Mouse (Mus musculus) heart, embryonic 13.5 days (tissue): ENCODE data around the gene Hist1h2ab. TPM values are rescaled to one million over a fixed set of nuclear protein-coding genes. Genes with fewer than 3 reads are reported as not detected.
"Not testable (repeated sequence)": the region's sequence is repeated elsewhere in the genome, so short reads cannot be mapped to it uniquely, and the experiment has no call there.

Experiments used
- ATAC-seq: fragments of 200-750 bp; cut with Nextera tagmentation; 2 replicates; pipeline ENCODE4 v1.8.0; 2017; ENCODE audit warnings: moderate TSS enrichment; ENCODE audit not compliant: insufficient number of reproducible peaks, low FRiP score, low TSS enrichment; ENCODE audit errors: extremely low read depth
- H3K27ac ChIP-seq: fragments of 300-500 bp; sonication (generic); replicated peaks from 2 replicates; pipeline ENCODE4 v1.5.1; 2015; ENCODE audit warnings: moderate library complexity, mild to moderate bottlenecking, inconsistent platforms
- H3K27me3 ChIP-seq: fragments of 300-500 bp; sonication (generic); replicated peaks from 2 replicates; pipeline ENCODE4 v1.6.1; 2015; ENCODE audit warnings: mild to moderate bottlenecking, inconsistent platforms
- H3K36me3 ChIP-seq: fragments of 300-500 bp; sonication (generic); 2 replicates; pipeline ENCODE4 v1.6.1; 2015; ENCODE audit warnings: mild to moderate bottlenecking, inconsistent platforms
- H3K4me1 ChIP-seq: fragments of 300-500 bp; sonication (generic); 2 replicates; pipeline ENCODE4 v1.6.1; 2015; ENCODE audit warnings: inconsistent platforms
- H3K4me2 ChIP-seq: fragments of 300-500 bp; sonication (generic); 2 replicates; pipeline ENCODE4 v1.6.1; 2015; ENCODE audit warnings: inconsistent platforms, mild to moderate bottlenecking, moderate library complexity
- H3K4me3 ChIP-seq: fragments of 300-500 bp; sonication (generic); 2 replicates; pipeline ENCODE4 v1.5.1; 2015; ENCODE audit warnings: moderate library complexity, mild to moderate bottlenecking, inconsistent platforms
- H3K9ac ChIP-seq: fragments of 300-500 bp; sonication (generic); 2 replicates; pipeline ENCODE4 v1.6.1; 2015; ENCODE audit warnings: inconsistent platforms, mild to moderate bottlenecking, moderate library complexity
- H3K9me3 ChIP-seq: fragments of 300-500 bp; sonication (generic); 2 replicates; pipeline ENCODE4 v1.6.1; 2016; ENCODE audit warnings: inconsistent platforms
- WGBS: fragments of 180-500 bp; shearing (Covaris S2); methylation state at CpG from one replicate; pipeline ENCODE4 v1.1.7; 2015; ENCODE audit warnings: mixed read lengths; 5-methylcytosine and 5-hydroxymethylcytosine counted together
- polyA plus RNA-seq: library from polyadenylated mRNA; unstranded; fragments of >200 nt; fragmentation: Nextera tagmentation; extraction: Ambion mirVana; gene quantifications from 2 replicates; pipeline ENCODE4 v1.2.1, GENCODE M21; 2015

The Hist1h2ab gene
- polyA plus RNA-seq, 1 experiment from 2014 or later = 20.1 TPM

DNA sequence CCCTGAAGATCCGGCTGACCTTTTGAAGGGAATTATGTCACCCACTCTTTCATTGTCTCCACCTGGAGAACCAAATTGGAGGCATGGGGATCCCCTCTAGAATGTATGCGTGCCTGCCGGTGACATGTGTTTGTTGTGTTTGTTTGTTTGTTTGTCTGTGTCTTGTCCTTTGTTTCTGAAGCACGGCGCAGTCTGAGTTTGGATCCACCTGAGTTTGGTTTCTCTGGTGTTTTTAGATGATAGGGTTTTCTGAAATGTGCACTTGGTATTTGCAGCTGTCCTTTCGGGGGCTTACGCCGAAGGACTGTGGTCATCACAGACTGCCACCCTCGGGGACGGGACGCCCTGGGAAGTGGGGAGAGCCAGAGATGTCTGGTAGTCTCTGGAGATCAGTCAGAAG lies 33.8 kb upstream of the Hist1h2ab start:
- whole genome bisulfite sequencing = 38% methylated on average over 11 of the region's 11 CpGs
- no peak overlapping the region for H3K27ac ChIP-seq
- ATAC-seq = no peak

DNA sequence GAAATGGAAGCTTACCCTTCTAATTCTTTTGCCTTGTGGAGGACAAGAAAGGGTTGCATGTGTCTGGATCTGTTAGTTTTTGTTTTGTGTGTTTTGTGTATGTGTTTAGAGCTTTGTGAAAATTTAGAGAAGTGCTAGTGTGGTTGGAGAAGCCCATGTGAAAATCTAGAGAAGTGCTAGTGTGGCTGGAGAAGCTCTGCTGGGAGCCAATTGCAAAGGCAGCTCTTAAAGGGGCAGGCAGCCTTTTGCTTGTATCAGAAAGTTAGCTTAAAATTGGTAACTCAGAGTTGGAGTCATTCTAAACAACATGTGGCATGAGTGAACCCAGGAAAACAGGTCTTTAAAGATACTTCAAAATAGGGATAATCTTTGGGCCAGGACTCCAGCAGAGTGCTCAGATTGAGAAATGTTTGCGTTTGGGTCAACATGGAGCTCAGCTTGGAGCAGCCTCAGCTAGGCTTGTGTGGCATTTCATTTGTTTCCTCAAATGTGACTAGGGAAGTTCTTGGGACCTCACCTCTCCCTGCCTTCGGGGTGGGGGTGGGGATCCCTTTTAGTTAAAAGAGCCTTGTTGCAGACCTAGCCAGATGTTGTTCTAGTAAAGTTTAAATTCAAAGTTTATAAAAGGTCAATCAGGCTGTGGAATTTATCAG lies 33.2 kb upstream of the Hist1h2ab start:
- ATAC-seq, H3K9me3 ChIP-seq, H3K27me3 ChIP-seq, H3K4me2 ChIP-seq, H3K27ac ChIP-seq, H3K9ac ChIP-seq, H3K4me3 ChIP-seq, H3K36me3 ChIP-seq: not testable (repeated sequence)
- 18% methylated on average over 2 of the region's 2 CpGs for WGBS
- H3K4me1 ChIP-seq = peaks cover 12% of the 10 kb centered on the region

More for the DNA sequence above, 33.8 kb upstream of the Hist1h2ab start:
- peaks cover 7% of the 10 kb centered on the region; the same call in 1 of the 2 replicates for H3K9me3 ChIP-seq
- H3K27me3 ChIP-seq = no peaks in the 10 kb centered on the region
- peaks cover 12% of the 10 kb centered on the region for H3K4me1 ChIP-seq
- no peaks in the 10 kb centered on the region for H3K36me3 ChIP-seq
- H3K9ac ChIP-seq = no peak overlapping the region
- H3K4me2 ChIP-seq = no peak overlapping the region
- H3K4me3 ChIP-seq = no peak overlapping the region

DNA sequence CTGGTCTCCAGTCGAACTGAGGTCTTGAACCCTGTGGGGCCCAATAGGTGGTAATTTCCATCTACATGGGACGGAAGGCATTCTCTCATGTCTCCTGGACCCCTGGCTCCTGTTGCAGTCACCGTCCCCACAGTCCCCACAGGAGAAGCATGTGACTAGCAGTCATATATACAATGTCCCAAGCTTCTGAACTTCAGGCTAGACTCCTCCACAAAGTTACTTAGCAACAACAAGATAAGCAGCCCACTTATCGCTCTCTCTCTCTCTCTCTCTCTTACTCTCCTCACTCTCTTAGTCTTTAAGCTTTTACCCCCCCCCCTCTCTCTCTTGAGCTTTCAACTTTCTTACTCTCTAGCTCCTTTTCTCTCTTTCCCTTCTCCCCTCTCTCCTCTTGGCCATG lies 26.7 kb upstream of the Hist1h2ab start:
- 38% methylated on average over 4 of the region's 4 CpGs for WGBS
- Histone ChIP-seq H3K9ac (no peak overlapping the region), H3K4me3 (no peak overlapping the region), H3K27me3 (no peaks in the 10 kb centered on the region; the same call in 1 of the 2 replicates), H3K9me3 (peaks cover 7% of the 10 kb centered on the region; the same call in 1 of the 2 replicates), H3K27ac (no peak overlapping the region), H3K36me3 (no peaks in the 10 kb centered on the region), H3K4me1 (peaks cover 21% of the 10 kb centered on the region), H3K4me2 (0 out of 2 replicates have a peak overlapping the region, but pooled peaks have one; percentile 5)
- no peak for ATAC-seq

DNA sequence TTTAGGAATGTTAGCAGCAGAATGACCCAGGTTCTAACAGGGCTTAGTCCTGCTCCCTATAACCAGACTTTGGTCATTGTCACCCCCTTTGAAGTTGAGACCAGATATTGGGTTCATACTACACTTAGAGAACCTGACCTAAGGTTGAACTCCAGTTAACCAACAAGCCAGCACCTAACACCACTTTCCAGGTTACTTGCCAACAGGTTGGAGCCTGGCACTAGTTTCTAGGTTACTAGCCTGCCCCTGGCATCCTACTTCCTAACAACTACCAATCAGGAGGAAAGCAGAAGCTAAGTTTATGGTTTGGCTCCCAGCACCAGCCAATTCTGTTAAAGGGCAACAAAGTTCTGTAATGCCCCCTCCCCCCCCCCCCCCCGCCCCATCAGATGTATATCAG lies 25.7 kb upstream of the Hist1h2ab start:
- no peaks in the 10 kb centered on the region for H3K36me3 ChIP-seq
- no peaks in the 10 kb centered on the region for H3K9me3 ChIP-seq
- H3K4me2 ChIP-seq = no peak overlapping the region
- ATAC-seq = no peak
- H3K4me1 ChIP-seq = peaks cover 21% of the 10 kb centered on the region
- WGBS = no CpG with 5 or more reads among the region's 1 CpGs
- H3K4me3 ChIP-seq = no peak overlapping the region
- H3K27me3 ChIP-seq = no peaks in the 10 kb centered on the region; the same call in 1 of the 2 replicates
- H3K9ac ChIP-seq = no peak overlapping the region
- no peak overlapping the region for H3K27ac ChIP-seq

DNA sequence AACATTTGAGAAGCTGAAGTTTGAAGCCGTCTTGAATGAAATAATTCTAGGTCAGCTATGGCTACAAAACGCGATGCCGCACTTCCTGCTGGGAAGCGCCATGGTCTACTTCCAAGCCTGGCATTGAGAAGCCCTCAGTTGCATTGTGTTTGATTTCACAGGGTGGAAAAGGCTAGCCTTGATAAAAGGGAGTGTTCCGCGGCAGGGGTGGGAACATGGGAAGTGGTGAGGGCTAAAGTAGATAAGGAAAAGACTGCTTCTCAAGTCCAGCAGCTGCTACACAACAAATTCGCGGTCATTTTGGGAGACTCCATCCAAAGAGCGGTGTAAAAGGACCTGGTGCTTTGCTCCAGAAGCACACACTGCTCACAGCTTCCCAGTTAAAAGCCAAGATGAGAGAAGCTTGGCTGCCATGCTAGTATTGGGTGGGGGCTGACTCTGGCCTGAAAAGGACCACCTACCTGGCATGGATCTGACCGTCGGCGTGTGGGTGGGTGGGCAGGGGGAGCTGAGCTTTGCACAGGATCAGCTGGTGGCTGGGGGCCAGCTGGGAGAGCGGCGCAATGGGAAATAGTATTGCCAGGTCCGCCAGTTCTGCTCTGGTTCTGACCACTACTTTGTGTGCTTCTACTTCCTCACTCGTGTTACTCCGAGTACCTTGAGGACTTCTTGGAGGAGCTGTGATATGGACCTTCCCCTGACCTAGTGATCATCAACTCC lies 22.3 kb upstream of the Hist1h2ab start:
- Histone ChIP-seq H3K36me3 (no peaks in the 10 kb centered on the region), H3K9me3 (no peaks in the 10 kb centered on the region)
- 68% methylated on average over 18 of the region's 18 CpGs for WGBS

DNA sequence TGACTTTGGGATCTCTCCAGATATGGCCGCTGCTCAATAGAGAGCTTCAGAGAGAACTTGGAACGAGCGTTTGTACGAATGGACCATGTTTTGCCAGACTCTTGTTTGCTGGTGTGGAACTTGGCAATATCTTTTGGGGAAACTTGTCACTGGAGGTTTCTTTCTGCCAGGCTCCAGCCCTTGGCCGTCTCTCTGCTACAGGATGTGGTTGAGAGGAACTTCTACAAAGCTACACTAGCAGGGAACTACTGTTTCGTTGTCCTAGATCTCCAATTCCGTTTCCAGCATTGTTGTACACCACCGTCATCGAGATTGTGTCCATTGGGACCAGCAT lies 21.8 kb upstream of the Hist1h2ab start:
- no peaks in the 10 kb centered on the region for H3K36me3 ChIP-seq
- 86% methylated on average over 9 of the region's 9 CpGs for WGBS
- H3K27me3 ChIP-seq = no peaks in the 10 kb centered on the region; the same call in 1 of the 2 replicates
- no peaks in the 10 kb centered on the region for H3K9me3 ChIP-seq
- no peak overlapping the region for H3K9ac ChIP-seq
- peaks cover 19% of the 10 kb centered on the region for H3K4me1 ChIP-seq
- no peak overlapping the region for H3K4me3 ChIP-seq
- no peak for ATAC-seq
- H3K27ac ChIP-seq = no peak overlapping the region
- no peak overlapping the region for H3K4me2 ChIP-seq

More for the DNA sequence above, 22.3 kb upstream of the Hist1h2ab start:
- no peak overlapping the region for H3K4me2 ChIP-seq
- ATAC-seq = no peak
- H3K4me1 ChIP-seq = peaks cover 25% of the 10 kb centered on the region
- no peaks in the 10 kb centered on the region; the same call in 1 of the 2 replicates for H3K27me3 ChIP-seq
- no peak overlapping the region for H3K27ac ChIP-seq
- no peak overlapping the region for H3K4me3 ChIP-seq
- H3K9ac ChIP-seq = no peak overlapping the region

DNA sequence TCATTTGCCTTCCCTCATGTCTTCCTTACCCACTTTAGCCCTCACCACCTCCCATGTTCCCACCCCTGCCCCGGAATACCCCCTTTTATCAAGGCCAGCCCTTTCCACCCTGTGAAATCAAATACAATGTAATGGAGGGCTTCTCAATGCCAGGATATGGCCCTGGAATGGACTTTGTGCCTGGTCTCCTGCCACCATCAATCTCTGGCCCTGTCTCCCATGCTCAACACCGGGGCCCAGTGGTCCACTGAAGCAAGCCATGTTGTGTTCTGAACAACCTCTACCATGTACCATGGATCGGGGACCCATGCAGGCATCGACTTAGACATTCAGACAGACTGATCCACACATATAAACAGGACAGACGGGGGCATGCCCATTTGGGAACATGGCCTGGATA lies 21.2 kb upstream of the Hist1h2ab start:
- Histone ChIP-seq H3K9ac (no peak overlapping the region), H3K4me3 (no peak overlapping the region), H3K27ac (no peak overlapping the region), H3K4me1 (peaks cover 14% of the 10 kb centered on the region), H3K4me2 (no peak overlapping the region), H3K27me3 (no peaks in the 10 kb centered on the region; the same call in 1 of the 2 replicates), H3K36me3 (no peaks in the 10 kb centered on the region), H3K9me3 (no peaks in the 10 kb centered on the region)
- 83% methylated on average over 5 of the region's 5 CpGs for whole genome bisulfite sequencing
- no peak for ATAC-seq

DNA sequence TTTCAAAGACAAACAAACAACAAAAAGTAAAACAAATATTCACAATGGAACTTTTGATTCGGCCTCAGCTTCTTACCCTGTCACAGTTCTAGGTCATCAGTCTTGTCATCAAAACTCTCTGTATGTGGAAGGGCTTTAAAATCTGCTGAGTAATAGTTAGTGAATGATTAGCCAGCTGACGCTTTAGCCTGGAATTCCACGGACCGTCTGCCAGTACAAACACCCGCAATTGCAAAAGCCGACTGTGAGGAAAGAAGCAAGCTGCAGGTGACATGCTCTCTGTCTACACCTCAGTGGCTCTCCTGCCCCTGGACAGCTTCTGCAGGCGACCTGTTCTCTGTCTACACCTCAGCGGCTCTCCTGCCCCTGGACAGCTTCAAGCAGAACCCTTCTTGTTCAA lies 20.4 kb upstream of the Hist1h2ab start:
- no peak overlapping the region for H3K27ac ChIP-seq
- 16% methylated on average over 8 of the region's 8 CpGs for WGBS
- H3K4me3 ChIP-seq = no peak overlapping the region
- no peaks in the 10 kb centered on the region; the same call in 1 of the 2 replicates for H3K27me3 ChIP-seq
- peaks cover 11% of the 10 kb centered on the region for H3K4me1 ChIP-seq
- peak overlapping the region; percentile 36 for H3K4me2 ChIP-seq
- no peaks in the 10 kb centered on the region for H3K9me3 ChIP-seq
- no peak for ATAC-seq
- H3K36me3 ChIP-seq = no peaks in the 10 kb centered on the region
- H3K9ac ChIP-seq = no peak overlapping the region

DNA sequence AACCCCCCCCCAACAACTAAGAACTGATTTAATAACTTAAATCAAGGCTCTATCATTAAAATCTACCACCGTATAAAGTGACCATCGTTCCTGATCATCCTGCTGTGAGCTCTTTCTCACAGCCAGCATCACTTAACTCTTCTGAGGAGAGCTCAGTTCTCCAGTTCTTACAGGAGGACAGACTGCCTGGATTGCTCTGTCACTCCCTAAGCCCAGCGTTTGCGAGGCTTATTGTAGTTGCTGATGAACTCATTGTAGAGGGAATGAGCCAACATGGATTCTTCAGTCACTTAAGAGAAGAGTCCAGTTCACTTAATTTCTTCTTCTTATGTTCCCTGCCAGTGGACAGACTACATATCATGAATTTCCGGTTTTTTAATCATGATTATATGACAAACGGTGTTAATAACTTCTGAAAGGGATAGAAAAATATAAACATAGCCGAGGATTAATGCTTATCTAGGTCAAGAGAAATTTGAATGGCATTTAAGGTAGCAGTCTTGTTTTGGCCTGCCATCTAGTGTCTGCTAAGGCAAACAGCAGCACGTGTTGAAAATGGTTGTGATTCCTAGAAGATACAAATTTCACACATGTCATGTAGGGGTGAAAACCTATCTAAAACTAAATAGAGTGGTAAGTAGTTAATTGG lies 18.6 kb upstream of the Hist1h2ab start:
- ATAC-seq = no peak
- WGBS = 21% methylated on average over 8 of the region's 8 CpGs
- Histone ChIP-seq H3K9ac (no peak overlapping the region), H3K27me3 (no peaks in the 10 kb centered on the region), H3K4me1 (peaks cover 11% of the 10 kb centered on the region), H3K36me3 (no peaks in the 10 kb centered on the region), H3K9me3 (no peaks in the 10 kb centered on the region), H3K4me3 (no peak overlapping the region), H3K4me2 (no peak overlapping the region), H3K27ac (no peak overlapping the region)

DNA sequence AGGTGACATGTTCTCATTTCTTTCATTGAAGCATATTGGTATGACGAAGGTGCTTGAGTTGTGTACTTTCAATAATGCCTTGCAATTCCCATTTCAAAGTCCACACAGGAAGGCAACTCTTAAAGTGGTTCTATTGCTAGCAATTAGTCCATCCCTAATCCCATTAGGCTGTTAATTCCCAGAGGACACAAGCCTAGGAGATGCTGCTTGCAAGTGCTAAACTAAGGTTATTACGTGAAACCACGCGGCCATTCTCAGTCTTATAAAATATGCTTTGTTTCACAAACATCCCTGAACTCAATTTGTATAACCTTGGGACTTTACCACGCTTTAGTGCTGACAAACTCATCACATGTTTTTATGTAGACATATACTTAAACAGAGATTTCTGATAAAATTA lies 13.8 kb upstream of the Hist1h2ab start:
- H3K9me3 ChIP-seq = no peaks in the 10 kb centered on the region
- peaks cover 19% of the 10 kb centered on the region for H3K4me1 ChIP-seq
- H3K9ac ChIP-seq = no peak overlapping the region
- no peaks in the 10 kb centered on the region for H3K36me3 ChIP-seq
- no peak overlapping the region for H3K4me2 ChIP-seq
- ATAC-seq = no peak
- no peak overlapping the region for H3K4me3 ChIP-seq
- no peak overlapping the region for H3K27ac ChIP-seq
- WGBS = 87% methylated on average over 5 of the region's 5 CpGs
- H3K27me3 ChIP-seq = no peaks in the 10 kb centered on the region

DNA sequence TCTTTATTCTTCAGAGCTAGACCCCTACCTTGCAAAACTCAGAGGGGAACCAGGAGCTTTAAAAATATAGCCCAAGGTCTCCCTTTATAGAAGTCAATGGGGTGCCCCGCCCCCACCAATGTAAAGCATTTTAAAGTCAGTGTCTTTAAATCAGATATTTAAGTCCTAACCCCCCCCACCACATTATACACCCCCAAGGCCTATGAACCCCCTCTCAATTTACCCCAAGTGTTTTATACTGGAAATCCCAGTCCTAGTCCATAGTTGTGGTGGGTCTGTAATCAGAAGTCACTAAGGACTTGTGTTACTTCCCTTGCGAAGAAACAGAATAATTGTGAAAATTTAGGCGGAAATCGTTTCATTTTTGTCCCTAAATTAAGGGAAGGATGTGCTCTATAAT lies 12.9 kb upstream of the Hist1h2ab start:
- H3K4me1 ChIP-seq = peaks cover 23% of the 10 kb centered on the region
- peak overlapping the region; percentile 98 for H3K9ac ChIP-seq
- no peak for ATAC-seq
- no peaks in the 10 kb centered on the region for H3K27me3 ChIP-seq
- no peaks in the 10 kb centered on the region for H3K36me3 ChIP-seq
- H3K4me2 ChIP-seq = peak overlapping the region; percentile 98
- H3K27ac ChIP-seq = peak overlapping the region; percentile 100
- 19% methylated on average over 4 of the region's 4 CpGs for WGBS
- no peaks in the 10 kb centered on the region for H3K9me3 ChIP-seq
- H3K4me3 ChIP-seq = peak overlapping the region; percentile 74
